Mouse (Mus musculus) brain, embryonic 14.5 days (tissue): ENCODE measurements around the gene Alms1. TPM values are rescaled to one million over a fixed set of nuclear protein-coding genes. Genes with fewer than 3 reads are reported as not detected.
A peak's percentile ranks its signal among the peaks of the same experiment; 100 is the strongest.
"Not testable (repeated sequence)": the region's sequence is repeated elsewhere in the genome, so short reads cannot be mapped to it uniquely, and the experiment has no call there.

Source experiments
- DNase-seq: peaks from one replicate; pipeline ENCODE4 v3.0.0-alpha.2; 2011; ENCODE audit warnings: low read depth
- CTCF ChIP-seq: fragments of 200-500 bp; IDR thresholded peaks from 2 replicates; pipeline ENCODE4 v1.5.1; 2012; ENCODE audit warnings: inconsistent platforms, mild to moderate bottlenecking, moderate library complexity, borderline replicate concordance; ENCODE audit not compliant: insufficient read depth, insufficient read length; ENCODE audit errors: extremely low read depth
- POLR2A ChIP-seq: fragments of 200-500 bp; IDR thresholded peaks from 2 replicates; pipeline ENCODE4 v1.6.1; 2012; ENCODE audit warnings: mild to moderate bottlenecking, inconsistent platforms, borderline replicate concordance; ENCODE audit not compliant: poor library complexity, insufficient read depth, insufficient read length, severe bottlenecking; ENCODE audit errors: extremely low read depth
- polyA plus RNA-seq: library from polyadenylated mRNA; depleted of rRNA; stranded (reverse); fragments of >200 nt; gene quantifications from 2 replicates; pipeline ENCODE4 v1.2.3, GENCODE M21; 2012; rRNA removed

Gene Alms1
- polyA plus RNA-seq, 1 experiment: 7.1 TPM

DNA sequence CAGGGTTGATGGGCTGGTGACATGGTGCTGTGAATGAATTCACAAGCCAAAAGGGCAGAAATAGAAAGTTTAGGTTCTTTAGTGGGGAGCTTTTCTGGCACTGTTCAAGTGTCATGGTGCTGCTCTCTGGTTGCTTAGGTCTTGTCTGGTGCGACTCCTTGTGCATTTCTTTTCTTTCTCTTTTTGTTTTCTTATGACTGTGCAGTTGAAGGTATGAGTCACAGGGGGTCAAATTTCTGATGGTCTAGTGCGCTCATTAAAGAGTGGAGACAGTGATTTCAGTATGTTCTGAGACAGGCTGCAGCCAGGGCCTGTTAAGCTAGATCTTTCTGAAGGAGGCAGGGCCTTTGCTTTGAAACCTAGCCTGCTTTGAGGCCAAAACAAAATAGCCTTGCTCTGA, 2.8 kb downstream of the Alms1 start:
- DNase-seq: no peak
- TF ChIP-seq POLR2A: no peak
- TF ChIP-seq CTCF: no peak

DNA sequence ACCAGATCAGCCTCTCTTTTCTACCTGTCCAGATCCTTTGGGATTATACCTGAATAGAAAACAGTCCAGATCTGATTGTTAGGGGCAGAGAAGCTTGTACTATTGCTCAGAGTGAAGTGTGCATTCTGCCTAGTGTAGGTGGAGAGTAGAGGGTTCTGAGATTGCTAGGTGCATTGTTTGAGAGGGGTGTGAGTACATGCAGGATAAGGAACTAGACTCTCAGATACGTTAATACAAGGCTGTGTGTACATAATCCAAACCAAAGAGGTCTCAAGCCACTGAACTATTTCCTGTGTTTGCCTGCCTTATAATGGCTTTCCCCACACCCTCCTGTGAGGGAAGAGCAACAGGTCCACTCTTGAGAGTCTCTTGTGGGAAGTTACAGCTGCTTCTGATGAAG, 12.0 kb downstream of the Alms1 start:
- TF ChIP-seq CTCF (no peak), POLR2A (no peak)
- no peak for DNase-seq

DNA sequence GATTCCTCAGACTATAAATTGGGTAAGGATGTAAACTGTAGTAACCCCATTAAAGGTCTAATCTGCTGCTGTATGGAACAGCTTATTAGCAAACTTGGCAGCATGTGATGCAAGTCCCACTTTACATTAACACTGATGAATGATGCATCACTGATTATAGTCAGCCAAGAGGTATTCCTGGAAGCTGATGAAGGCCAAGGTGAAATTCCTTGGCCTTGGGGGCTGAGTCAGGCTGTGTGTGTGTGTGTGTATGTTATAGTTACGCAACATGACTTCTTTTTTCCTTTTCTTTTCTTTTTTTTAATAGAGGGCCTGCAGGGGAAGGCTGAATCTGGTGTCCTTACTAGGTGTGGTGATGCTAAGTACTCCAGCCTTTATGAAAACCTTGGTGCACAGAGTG, 23.2 kb downstream of the Alms1 start:
- DNase-seq: no peak

DNA sequence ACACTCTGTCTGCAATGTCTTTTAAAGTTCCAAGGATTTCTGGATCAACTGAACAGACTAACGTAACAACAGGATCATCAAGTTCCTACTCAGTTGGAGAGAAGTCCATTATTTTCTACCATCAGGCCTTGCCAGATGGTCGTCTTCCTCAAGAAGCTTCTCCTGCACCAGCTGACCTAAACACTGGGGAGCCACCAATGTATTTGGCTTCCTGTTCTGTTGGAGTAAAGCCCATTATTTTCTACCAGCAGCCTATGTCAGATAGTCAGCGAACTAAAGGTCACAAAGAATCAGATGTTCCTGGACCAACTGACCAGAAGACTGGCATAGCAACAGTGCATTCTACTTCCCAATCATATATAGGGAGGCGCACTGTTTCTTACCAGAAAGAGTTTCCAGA, 33.5 kb downstream of the Alms1 start:
- no peak for DNase-seq
- TF ChIP-seq POLR2A (no peak), CTCF (no peak)

More for the DNA sequence above, 23.2 kb downstream of the Alms1 start:
- TF ChIP-seq CTCF: no peak
- TF ChIP-seq POLR2A: no peak

DNA sequence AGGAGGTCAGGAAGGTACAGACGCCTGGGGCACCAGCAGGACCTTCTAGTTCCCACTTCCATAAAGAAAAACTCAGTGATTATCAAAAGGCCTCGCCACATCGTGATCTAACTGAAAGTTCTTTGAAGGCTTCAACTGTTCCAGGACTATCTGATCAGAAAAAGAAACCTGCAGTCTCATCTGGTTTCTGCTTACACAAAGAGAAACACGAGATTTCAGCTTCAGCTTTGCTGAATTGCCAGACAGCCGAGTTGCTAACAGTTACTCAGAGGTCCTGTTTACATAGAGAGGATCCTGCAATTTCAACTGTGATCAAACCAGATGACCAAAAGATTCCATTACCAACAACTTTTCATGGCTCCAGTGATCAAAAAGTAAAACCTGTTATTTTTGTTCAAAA, 34.3 kb downstream of the Alms1 start:
- TF ChIP-seq POLR2A (no peak), CTCF (no peak)
- no peak for DNase-seq

DNA sequence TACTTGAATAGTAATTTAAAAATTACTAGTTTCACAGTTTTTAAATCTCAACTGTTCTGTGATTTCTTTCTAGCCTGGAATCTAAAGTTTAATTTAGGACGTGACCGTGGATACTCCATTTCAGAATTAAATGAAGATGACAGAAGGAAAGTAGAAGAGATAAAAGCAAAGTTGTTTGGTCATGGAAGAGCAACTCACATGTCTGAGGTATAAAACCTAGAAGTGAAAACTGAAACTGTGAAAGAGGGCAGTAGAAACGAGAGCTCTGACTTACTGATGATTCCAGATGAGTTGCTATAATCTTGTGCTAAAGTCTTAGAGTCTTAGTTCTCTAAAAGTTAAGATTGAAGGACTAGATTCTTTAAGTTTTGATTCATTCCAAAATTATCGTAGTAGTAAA, 37.2 kb downstream of the Alms1 start:
- TF ChIP-seq CTCF: no peak
- no peak for TF ChIP-seq POLR2A
- DNase-seq: no peak

DNA sequence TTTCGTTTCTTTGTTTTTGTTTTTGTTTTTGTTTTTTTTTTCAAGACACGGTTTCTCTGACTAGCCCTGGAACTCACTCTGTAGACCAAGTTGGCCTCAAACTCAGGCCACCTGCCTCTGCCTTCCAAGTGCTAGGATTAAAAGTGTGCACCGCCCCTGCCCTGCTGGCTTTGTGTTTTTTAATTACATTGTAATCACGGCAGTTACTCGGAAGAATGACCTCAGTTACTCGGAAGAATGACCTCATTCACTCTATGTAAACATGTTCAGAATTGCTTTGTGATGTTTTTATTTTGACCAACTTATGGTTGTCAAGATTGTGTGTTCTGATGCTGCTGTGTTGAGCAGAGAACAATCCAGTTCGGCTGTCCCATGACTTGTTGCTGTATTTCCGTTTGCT, 45.8 kb downstream of the Alms1 start:
- peak; percentile 49 for DNase-seq
- TF ChIP-seq CTCF: no peak
- TF ChIP-seq POLR2A: no peak

DNA sequence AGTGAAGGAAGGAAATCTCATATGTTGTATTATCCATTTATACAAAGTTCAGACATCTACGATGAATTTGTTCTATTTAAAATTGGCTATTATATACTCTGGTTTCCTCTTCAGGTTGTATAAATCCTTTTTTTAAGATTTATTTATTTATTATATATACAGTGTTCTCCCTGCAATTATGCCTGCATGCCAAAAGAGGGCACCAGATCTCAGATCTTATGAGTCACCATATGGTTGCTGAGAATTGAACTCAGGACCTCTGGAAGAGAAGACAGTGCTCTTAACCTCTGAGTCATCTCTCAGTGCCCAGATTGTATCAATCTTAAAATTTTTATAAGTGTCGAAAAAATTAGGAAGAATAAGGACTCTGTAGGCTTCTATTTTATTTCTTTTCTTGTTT, 65.9 kb downstream of the Alms1 start:
- TF ChIP-seq POLR2A: no peak
- TF ChIP-seq CTCF: no peak
- DNase-seq: peak; percentile 7

DNA sequence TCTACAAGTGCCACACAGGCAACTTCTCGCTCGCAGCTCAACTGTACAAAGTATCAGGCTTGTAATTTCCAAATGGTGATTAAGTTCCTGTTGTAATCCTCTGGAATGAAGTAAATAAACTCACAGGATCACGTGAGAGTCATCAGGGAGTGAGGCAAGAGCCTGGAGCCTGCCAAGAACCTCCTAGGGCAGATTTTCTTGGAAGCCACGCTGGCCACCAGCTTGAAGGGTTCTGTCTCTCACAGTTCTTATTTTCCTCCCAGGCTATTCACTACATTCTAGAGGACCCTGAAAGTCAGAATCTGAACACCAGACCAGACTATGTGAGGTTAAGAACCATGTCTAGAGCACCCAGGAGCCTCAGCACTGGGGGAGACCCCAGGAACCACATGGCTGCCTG, 114.6 kb downstream of the Alms1 start:
- DNase-seq: not testable (repeated sequence)

DNA sequence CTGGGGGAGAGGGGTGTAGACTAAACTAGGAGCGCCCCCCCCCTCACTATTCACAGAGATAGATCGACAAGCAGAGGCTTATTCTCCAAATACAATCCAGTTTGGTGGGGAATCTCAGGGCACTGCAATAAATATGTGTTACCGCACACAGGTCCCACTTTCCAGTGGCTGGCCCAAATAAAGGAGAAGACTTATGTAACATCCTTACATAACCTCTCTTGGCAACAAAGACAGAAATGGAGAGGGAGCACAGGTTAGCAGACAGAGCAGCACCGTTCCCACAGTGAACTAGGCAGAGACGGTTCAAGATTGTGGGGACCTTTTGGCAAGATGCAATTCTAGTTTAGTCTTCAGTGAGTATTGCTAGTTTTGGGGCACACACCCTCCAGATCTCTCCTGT, 121.9 kb downstream of the Alms1 start:
- DNase-seq: not testable (repeated sequence)

DNA sequence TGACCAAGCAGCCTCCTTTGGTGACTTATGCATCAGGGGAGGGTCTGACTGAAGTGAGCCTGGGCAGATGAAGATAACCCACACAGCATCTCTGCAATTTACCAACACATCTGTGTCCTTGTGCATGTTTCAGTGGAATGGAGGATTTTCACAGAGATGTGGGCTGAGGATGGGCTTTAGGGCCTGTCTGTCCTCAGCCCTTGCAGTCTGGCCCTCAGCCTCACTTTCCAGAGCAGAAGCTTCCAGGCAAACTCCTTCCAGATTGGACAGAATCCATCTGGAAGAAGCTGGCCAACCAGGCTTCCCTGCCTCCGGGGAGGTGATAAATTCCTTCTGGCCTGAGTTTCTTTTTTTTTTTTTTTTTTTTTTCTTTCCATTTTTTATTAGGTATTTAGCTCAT, 122.3 kb downstream of the Alms1 start:
- DNase-seq: not testable (repeated sequence)

DNA sequence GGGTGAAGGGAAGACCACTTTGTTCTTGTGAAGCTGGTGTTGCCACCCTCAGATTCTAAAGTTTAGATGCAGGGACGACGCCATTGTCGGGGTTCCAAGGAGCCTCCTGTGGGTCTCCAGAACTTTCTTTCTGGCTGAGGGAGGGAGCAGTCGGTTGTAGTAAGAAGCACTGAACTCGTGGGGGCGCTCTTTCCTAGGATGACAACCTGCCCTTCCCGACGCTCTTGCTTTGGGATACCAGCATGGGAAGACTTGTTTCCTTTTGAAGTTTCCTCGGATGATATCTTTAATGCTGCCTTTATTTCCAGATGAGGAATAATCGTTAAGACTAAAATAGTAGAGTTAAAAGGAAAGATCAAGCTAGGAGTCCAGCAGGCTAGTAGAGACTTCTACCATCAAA, 125.8 kb downstream of the Alms1 start, which contains the start of gene Nat8f7:
Gene Nat8f7, minus strand, starts transcription at position 101 of the 400 bp plus-strand sequence.
- not testable (repeated sequence) for DNase-seq

Other genes starting within 250 kb of the Alms1 start
- 14.8 and 23.1 TPM in 2 replicates for gene Rab11fip5, start 212.9 kb upstream of the Alms1 start, polyA plus RNA-seq
- not detected in 2 replicates for gene Noto, start 163.6 kb upstream of the Alms1 start, polyA plus RNA-seq
- 65.3 and 67.0 TPM in 2 replicates for gene Smyd5, start 155.5 kb upstream of the Alms1 start, polyA plus RNA-seq
- 313 and 319 TPM in 2 replicates for gene Cct7, start 136.0 kb upstream of the Alms1 start, polyA plus RNA-seq
- gene Pradc1, start 135.6 kb upstream of the Alms1 start, polyA plus RNA-seq: 16.7 and 22.8 TPM in 2 replicates
- 17.7 and 24.5 TPM in 2 replicates for gene Fbxo41, start 84.5 kb upstream of the Alms1 start, polyA plus RNA-seq
- gene Egr4, start 73.9 kb upstream of the Alms1 start, polyA plus RNA-seq: 0.05 and 0.10 TPM in 2 replicates
- gene Nat8f7, start 125.7 kb downstream of the Alms1 start, polyA plus RNA-seq: not detected in 2 replicates
- 0.08 TPM in 1 of 2 replicates, not detected in the other for gene Nat8f3, start 178.2 kb downstream of the Alms1 start, polyA plus RNA-seq
- 0.08 TPM in 1 of 2 replicates, not detected in the other for gene Nat8f6, start 233.4 kb downstream of the Alms1 start, polyA plus RNA-seq
- gene Nat8f5, start 233.4 kb downstream of the Alms1 start, polyA plus RNA-seq: not detected in 2 replicates
- gene Nat8, start 244.6 kb downstream of the Alms1 start, polyA plus RNA-seq: not detected in 2 replicates